Mouse (Mus musculus): ENCODE results near the gene Hs1bp3.

Hs1bp3 gene

DNA sequence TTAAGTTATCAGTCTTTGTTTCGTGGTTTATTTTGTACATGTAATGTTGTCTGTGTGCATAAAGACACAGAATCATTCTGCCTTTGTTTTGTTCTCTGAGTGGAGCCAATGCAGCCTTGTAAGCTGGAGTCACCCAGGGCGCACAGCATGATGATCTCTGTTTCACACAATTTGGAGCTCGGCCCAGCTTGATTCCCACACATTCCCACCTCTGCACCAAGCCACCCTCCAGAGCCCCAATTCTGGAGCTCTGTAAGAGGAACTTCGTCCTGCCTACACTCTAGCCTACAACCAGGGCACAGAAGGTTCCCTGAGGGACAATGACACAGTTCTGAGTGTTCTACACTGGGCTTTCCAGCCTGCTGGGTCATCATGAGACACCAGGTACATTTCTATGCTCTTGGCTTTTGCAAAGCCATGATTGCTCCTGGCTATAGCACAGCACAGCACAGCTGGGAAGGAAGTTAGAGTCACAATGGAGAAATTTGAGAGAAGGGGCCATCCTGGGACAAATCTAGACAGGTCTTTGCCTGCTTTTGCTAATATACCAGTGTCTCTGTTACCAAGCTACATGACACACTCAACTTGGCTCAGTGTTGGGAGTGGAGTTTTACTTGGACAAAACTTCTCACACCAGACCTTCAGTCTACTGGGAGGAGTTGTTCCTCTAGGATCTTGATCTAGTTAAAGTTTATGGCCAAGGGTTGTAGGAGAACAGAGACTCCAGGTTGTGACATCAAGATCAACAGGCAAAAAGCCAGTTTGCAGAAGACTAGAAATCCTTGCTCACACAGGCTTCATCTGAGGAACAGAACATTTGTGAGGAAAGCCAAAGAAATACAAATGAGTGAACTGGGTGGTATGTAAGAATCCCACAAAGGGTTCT lies 75.5 kb downstream of the Hs1bp3 start:
- no peak for DNase-seq (ENCODE audit: extremely low read depth, insufficient read length, low spot score)

DNA sequence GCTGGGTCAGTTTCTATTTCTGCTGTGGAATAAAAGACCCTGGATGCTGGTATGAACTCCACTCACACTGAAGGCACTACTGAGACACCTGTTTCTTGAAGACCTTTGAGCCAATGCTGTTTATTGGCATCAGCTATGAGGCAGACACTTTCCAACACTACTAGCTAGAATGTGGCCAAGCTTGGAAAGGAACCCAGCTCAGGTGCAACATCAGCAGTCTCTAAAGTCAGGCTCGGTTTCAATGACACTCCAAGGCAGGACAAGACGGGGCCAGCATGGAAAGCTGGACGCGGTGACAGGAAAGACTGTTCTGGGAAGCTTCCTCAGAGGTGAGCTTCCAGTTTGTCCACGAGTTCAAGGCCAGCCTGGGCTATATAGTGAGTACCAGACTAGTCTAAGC lies 80.0 kb downstream of the Hs1bp3 start:
- no peak for DNase-seq (ENCODE audit: extremely low read depth, insufficient read length, low spot score)

All from 3134 (cell line).